Mouse (Mus musculus) small intestine, adult 2 months (tissue): ENCODE results near the gene Gm33543. TPM values are rescaled to one million over a fixed set of nuclear protein-coding genes. Genes with fewer than 3 reads are reported as not detected.

Experiments
- H3K27ac ChIP-seq: fragments of 200-500 bp; 2 replicates; pipeline ENCODE4 v1.5.1; 2012; ENCODE audit warnings: low read depth, low read length, control low read depth, inconsistent platforms; ENCODE audit not compliant: insufficient read depth
- H3K27me3 ChIP-seq: fragments of 200-500 bp; 2 replicates; pipeline ENCODE4 v1.6.1; 2012; ENCODE audit warnings: mild to moderate bottlenecking, moderate library complexity, low read length, inconsistent platforms; ENCODE audit not compliant: control insufficient read depth, insufficient read depth
- H3K36me3 ChIP-seq: fragments of 200-500 bp; 2 replicates; pipeline ENCODE4 v1.6.1; 2012; ENCODE audit warnings: mild to moderate bottlenecking, low read length, control low read depth, inconsistent platforms; ENCODE audit not compliant: control insufficient read depth, insufficient read depth
- H3K4me1 ChIP-seq: fragments of 200-500 bp; 2 replicates; pipeline ENCODE4 v1.6.1; 2012; ENCODE audit warnings: low read length, inconsistent platforms, mixed read lengths; ENCODE audit not compliant: control insufficient read depth, insufficient read depth, insufficient read length
- H3K4me3 ChIP-seq: fragments of 200-500 bp; 2 replicates; pipeline ENCODE4 v1.5.1; 2012; ENCODE audit warnings: low read depth, mild to moderate bottlenecking, control low read depth, inconsistent platforms, low read length, moderate library complexity
- CTCF ChIP-seq: fragments of 200-500 bp; IDR thresholded peaks from 2 replicates; pipeline ENCODE4 v1.5.1; 2012; ENCODE audit warnings: low read depth, mild to moderate bottlenecking, control low read depth, inconsistent platforms, low read length, moderate library complexity, mixed read lengths; ENCODE audit not compliant: insufficient replicate concordance, insufficient read length; ENCODE audit errors: extremely low read depth
- POLR2A ChIP-seq: fragments of 200-500 bp; IDR thresholded peaks from 2 replicates; pipeline ENCODE4 v1.6.1; 2012; ENCODE audit warnings: low read depth, mild to moderate bottlenecking, control low read depth, inconsistent platforms, low read length, moderate library complexity
- WGBS: fragments of 180-500 bp; shearing (Covaris S2); methylation state at CpG from one replicate; pipeline ENCODE4 v1.1.7; 2018; 5-methylcytosine and 5-hydroxymethylcytosine counted together
- polyA plus RNA-seq: library from polyadenylated mRNA; depleted of rRNA; stranded (reverse); fragments of >200 nt; gene quantifications from 2 replicates; pipeline ENCODE4 v1.2.3, GENCODE M21; 2012

The Gm33543 gene
- polyA plus RNA-seq, 1 experiment, result not detected

DNA sequence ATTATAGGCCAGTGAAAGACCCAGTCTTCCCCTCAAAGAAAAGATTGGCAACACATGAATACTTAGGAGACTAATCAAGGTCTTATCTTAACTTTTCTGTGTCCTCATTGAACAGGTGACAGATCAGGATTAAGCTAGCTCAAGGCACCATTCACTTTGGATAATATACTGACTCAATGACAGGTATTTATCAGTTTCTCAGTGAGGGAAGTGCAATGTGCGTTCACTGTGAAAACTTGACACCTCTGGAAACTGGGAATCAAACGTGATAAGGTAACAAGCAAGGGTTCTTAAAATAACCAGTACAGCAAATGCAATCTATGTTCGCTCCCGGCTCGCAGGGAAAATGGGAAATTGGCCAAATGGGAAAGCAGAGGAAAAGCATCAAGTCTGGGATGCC, 11.8 kb downstream of the Gm33543 start:
- no peaks in the 10 kb centered on the region for H3K36me3 ChIP-seq
- TF ChIP-seq POLR2A, result no peak
- no peak for TF ChIP-seq CTCF
- no peak overlapping the region for H3K4me3 ChIP-seq
- H3K27ac ChIP-seq, result no peak overlapping the region
- H3K4me1 ChIP-seq, result no peaks in the 10 kb centered on the region
- 72% methylated on average over 5 of the region's 5 CpGs for WGBS
- no peaks in the 10 kb centered on the region for H3K27me3 ChIP-seq

DNA sequence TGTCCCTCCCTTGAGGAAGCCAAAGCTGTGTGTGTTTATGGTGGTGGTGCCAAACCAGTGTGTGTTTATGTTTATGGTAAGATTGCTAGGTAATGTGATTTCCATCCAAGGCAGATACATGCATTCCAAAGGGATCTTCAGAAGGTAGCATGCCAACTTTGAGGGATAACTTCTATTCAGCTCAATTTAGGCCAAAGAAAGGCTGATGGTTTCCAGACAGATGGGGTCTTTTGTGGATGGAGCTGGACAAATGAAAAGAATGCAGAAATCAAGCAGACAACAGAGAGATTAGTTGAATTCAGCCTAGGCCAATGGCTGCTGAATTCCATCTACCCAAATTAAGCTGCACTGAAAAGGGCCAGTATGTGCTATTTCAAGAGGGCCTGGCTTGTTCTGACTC, 13.3 kb downstream of the Gm33543 start:
- TF ChIP-seq CTCF, result no peak
- no peak for TF ChIP-seq POLR2A
- H3K27ac ChIP-seq, result no peak overlapping the region
- no peaks in the 10 kb centered on the region for H3K4me1 ChIP-seq
- H3K27me3 ChIP-seq, result no peaks in the 10 kb centered on the region
- no peaks in the 10 kb centered on the region for H3K36me3 ChIP-seq
- H3K4me3 ChIP-seq, result no peak overlapping the region

DNA sequence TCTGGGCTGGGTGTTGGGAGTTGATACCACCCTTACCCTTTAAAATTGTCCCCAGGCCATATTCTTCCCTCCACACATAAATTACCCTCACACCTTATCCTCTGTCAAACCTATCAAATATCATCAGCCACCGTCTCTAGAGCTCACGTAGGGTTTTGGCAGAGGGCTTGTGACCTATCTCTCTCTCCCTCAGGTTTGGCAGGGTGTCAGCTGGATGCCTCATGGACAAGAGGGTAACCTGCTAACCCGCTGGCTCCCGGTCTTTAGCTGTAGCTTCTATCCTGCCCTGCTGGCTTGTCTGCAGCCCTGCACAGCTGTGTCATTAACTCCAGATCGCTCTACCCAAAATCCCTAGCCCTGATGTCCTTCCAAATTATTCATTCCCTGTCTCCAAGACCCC, 14.4 kb downstream of the Gm33543 start:
- no peaks in the 10 kb centered on the region for H3K36me3 ChIP-seq
- no peaks in the 10 kb centered on the region for H3K27me3 ChIP-seq
- WGBS, result 82% methylated on average over 5 of the region's 5 CpGs
- TF ChIP-seq CTCF, result no peak
- no peak for TF ChIP-seq POLR2A
- H3K27ac ChIP-seq, result no peak overlapping the region
- H3K4me3 ChIP-seq, result no peak overlapping the region
- no peaks in the 10 kb centered on the region for H3K4me1 ChIP-seq

DNA sequence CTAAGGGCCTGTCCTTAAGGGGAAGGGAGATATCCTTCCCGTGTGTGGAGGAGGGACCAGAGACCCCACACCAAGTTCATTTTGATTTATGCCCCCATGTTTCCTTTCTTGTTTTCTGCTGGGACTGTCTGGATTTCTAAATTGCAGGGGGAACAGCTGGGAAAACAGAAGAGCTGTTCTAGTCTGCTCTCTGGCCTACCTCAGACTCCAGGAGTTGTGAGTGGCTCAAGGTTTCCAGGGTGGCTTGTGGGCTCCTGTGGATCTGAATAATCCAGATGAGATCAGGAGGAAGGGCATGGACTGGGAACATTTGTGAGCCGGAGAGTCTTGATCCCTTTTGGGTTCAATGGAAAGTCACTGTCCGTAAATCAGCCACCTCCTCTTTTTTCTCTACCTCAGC, 17.1 kb downstream of the Gm33543 start:
- H3K4me3 ChIP-seq, result no peak overlapping the region
- no peaks in the 10 kb centered on the region for H3K27me3 ChIP-seq
- H3K36me3 ChIP-seq, result no peaks in the 10 kb centered on the region
- no peak for TF ChIP-seq CTCF
- no peak for TF ChIP-seq POLR2A
- no peaks in the 10 kb centered on the region for H3K4me1 ChIP-seq
- H3K27ac ChIP-seq, result no peak overlapping the region
- 68% methylated on average over 3 of the region's 3 CpGs for WGBS

DNA sequence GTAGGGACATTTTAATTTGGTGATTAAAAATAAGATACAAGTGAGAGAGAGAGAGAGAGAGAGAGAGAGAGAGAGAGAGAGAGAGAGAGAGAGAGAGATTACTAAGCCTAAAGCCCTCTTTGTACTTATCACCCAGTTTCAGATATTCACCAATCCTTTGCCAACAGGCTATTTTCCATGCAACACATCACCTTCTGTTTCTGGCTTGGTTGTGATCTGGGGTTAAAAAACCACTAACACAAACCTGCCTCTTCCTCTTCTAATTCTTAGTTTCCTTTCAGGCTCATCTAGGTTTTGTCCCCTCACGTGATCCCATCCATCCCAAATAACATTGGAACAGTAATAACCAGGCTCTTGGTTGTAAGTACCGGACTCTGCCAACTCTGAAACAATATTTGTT, 24.2 kb downstream of the Gm33543 start:
- H3K4me1 ChIP-seq, result no peaks in the 10 kb centered on the region
- H3K27me3 ChIP-seq, result no peaks in the 10 kb centered on the region
- H3K4me3 ChIP-seq, result no peak overlapping the region
- no peak overlapping the region for H3K27ac ChIP-seq
- 89% methylated on average over 2 of the region's 2 CpGs for WGBS
- no peak for TF ChIP-seq POLR2A
- H3K36me3 ChIP-seq, result no peaks in the 10 kb centered on the region

DNA sequence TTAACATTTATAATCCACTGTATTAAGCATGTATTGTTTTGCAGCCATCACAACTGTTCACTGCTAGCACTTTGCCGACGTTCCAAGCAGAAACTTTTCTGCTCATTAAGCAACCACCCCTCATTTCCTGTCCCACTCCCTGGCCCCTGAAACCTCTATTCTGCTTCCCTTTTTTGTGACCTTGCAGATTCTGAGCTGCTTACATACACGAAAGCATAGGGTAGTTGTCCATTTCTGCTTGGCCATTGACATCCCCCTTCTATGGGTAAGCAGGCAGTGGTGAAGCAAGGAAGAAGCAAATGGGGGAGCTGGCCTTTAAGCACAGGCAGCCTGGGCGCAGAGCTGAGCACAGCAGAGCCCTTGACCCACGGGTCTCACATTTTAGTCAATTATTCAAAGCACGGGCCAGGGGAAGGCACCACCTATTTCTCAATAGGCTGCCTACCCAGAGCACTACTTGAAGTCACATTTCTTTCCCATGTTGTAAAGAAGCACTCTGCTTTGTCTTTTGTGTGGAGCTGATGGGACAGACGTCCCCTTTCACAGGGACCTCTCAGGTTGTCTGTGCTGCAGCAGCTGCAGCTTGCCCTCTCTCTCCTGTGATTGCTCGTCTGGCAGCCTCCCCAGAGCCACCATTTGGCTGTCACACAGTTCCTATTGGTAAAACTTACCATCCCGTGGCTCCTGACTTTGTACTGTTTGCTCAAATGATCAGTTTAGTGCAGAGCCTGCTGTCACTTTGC, 25.1 kb downstream of the Gm33543 start:
- WGBS, result 47% methylated on average over 9 of the region's 9 CpGs
- H3K27ac ChIP-seq, result 0 out of 2 replicates have a peak overlapping the region, but pooled peaks have one; percentile 12

DNA sequence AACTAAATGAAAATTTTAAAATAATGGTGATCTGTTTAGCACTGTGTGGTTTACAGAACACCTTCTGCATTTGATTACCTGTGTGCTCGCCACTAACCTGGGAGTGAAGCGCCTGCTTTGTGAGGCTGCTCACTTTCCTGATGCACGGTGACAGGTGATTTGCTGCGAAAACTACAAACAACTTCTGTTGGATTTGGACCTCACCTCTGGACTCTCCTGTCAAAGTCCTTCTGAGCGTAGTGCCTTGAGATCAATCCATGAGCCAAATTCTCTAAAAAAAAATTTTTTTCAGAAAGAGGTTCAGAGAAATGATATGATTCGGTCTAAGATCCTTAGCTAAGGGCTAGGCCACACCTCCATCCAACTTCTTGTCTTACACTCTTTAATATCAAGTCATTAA, 28.4 kb downstream of the Gm33543 start:
- no peak overlapping the region for H3K27ac ChIP-seq
- no peaks in the 10 kb centered on the region for H3K36me3 ChIP-seq
- 86% methylated on average over 6 of the region's 6 CpGs for WGBS
- TF ChIP-seq POLR2A (no peak), CTCF (no peak)
- H3K27me3 ChIP-seq, result no peaks in the 10 kb centered on the region
- H3K4me3 ChIP-seq, result no peak overlapping the region
- H3K4me1 ChIP-seq, result no peaks in the 10 kb centered on the region

More for the DNA sequence above, 25.1 kb downstream of the Gm33543 start:
- no peaks in the 10 kb centered on the region for H3K4me1 ChIP-seq
- no peaks in the 10 kb centered on the region for H3K27me3 ChIP-seq
- no peak overlapping the region for H3K4me3 ChIP-seq
- no peak for TF ChIP-seq POLR2A
- no peak for TF ChIP-seq CTCF
- H3K36me3 ChIP-seq, result no peaks in the 10 kb centered on the region

DNA sequence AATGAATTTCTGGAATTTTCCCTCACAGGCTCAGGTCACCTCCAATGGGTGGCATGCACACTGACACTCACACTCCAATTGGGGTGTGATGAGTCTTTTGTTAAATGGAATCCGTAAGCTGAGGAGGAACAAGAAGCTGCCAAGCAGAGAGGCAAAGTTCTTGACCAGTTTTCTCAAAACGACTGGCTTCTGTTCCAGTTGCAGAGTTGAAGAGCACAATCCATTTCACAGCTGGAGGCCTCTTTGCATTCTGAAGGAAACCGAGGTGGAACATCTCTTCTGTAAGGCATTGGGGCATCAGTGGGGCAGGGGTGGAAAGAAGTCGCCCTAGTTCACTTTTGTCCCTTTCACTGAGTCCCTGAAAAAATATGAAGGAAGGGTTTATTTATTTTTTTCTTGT, 30.9 kb downstream of the Gm33543 start:
- no peaks in the 10 kb centered on the region for H3K4me1 ChIP-seq
- H3K27me3 ChIP-seq, result no peaks in the 10 kb centered on the region
- WGBS, result 74% methylated on average over 4 of the region's 4 CpGs
- no peak overlapping the region for H3K27ac ChIP-seq
- TF ChIP-seq POLR2A (no peak), CTCF (no peak)
- H3K36me3 ChIP-seq, result no peaks in the 10 kb centered on the region
- H3K4me3 ChIP-seq, result no peak overlapping the region
